In genomic region chr19:42397281-42397680, GRCm38 (mm10) we compare ENCODE assay signal across 13 mouse cellular contexts. TPM values are rescaled to one million over a fixed set of nuclear protein-coding genes. Genes with fewer than 3 reads are reported as not detected.
DNase-seq lines count a peak whose midpoint lies in the region; ATAC-seq lines count a peak whose summit lies in the region.
"Had no signal": no experiment of that assay in that cellular context is flagged by ENCODE, and none has a peak within 500 bp of the region (broad histone marks: within the 10 kb centered on the region; RNA-seq: fewer than 3 reads in every experiment).

No protein-coding gene starts in this region.

- ATAC-seq in forebrain, embryonic 15.5 days (replicated peaks) = no peak

- H3K27me3 ChIP-seq in forebrain, embryonic 15.5 days = no peaks in the 10 kb centered on the region
- H3K27me3 ChIP-seq: embryonic facial prominence, embryonic 13.5 days; limb, embryonic 12.5 days; neural tube, embryonic 12.5 days had no signal

- no peak overlapping the region for H3K4me3 ChIP-seq in forebrain, embryonic 15.5 days
- H3K4me3 ChIP-seq: embryonic facial prominence, embryonic 13.5 days; heart, embryonic 10.5 days; limb, embryonic 12.5 days; neural tube, embryonic 12.5 days had no signal

- no peaks in the 10 kb centered on the region for H3K36me3 ChIP-seq in forebrain, embryonic 15.5 days
- H3K36me3 ChIP-seq: embryonic facial prominence, embryonic 13.5 days; heart, embryonic 10.5 days; limb, embryonic 12.5 days; neural tube, embryonic 12.5 days had no signal

- no peak overlapping the region for H3K27ac ChIP-seq in forebrain, embryonic 15.5 days (replicated peaks)
- H3K27ac ChIP-seq: embryonic facial prominence, embryonic 13.5 days; heart, embryonic 10.5 days; limb, embryonic 12.5 days; neural tube, embryonic 12.5 days had no signal

- 20% methylated on average over 11 of the region's 11 CpGs for WGBS in forebrain, embryonic 15.5 days

- H3K9me3 ChIP-seq in forebrain, embryonic 15.5 days = no peaks in the 10 kb centered on the region
- H3K9me3 ChIP-seq: embryonic facial prominence, embryonic 13.5 days; heart, embryonic 10.5 days; limb, embryonic 12.5 days; neural tube, embryonic 12.5 days had no signal

- peak; percentile 7 for DNase-seq in kidney, adult 9 months
- DNase-seq in kidney, adult 11 months = no peak
- peak; percentile 67 for DNase-seq in ZHBTc4 (ENCODE audit: low read depth, low spot score)
- peak; percentile 83 for DNase-seq in embryo, embryonic 11 days
- peak; percentile 8 for DNase-seq in lung, postnatal 36 days
- no peak for DNase-seq in B cell, adult 2 months
- DNase-seq in thymus, adult 18-20 months = no peak
- DNase-seq: thymus, postnatal 25 days had no signal

- no peak overlapping the region for H3K4me2 ChIP-seq in forebrain, embryonic 15.5 days (replicated peaks)
- H3K4me2 ChIP-seq: embryonic facial prominence, embryonic 13.5 days; limb, embryonic 12.5 days; neural tube, embryonic 12.5 days had no signal

- H3K9ac ChIP-seq in forebrain, embryonic 15.5 days (replicated peaks) = no peak overlapping the region
- H3K9ac ChIP-seq: embryonic facial prominence, embryonic 13.5 days; limb, embryonic 12.5 days; neural tube, embryonic 12.5 days had no signal

- peaks cover 22% of the 10 kb centered on the region for H3K4me1 ChIP-seq in forebrain, embryonic 15.5 days
- H3K4me1 ChIP-seq: embryonic facial prominence, embryonic 13.5 days; heart, embryonic 10.5 days; limb, embryonic 12.5 days had no signal

RNA-seq across cellular contexts. Expression of gene Crtac1, which starts 34.3 kb away (rescaled TPM):
- polyA plus RNA-seq in forebrain, embryonic 15.5 days (2015; fragmentation: Nextera tagmentation; extraction: Ambion mirVana) = 20.4 TPM in 2 replicates

Comparison
In these comparisons a context has a peak if more than half of its experiments do, and no peak if none do; other contexts are left out.
1. DNase-seq: peak in kidney, adult 9 months (single experiment), ZHBTc4 (single experiment), embryo, embryonic 11 days (single experiment) and lung, postnatal 36 days (single experiment); none in kidney, adult 11 months (single experiment), B cell, adult 2 months (0 of 2) and thymus, adult 18-20 months (0 of 2).